Mouse (Mus musculus): ENCODE measurements around the gene Slc25a42.
A peak's percentile ranks its signal among the peaks of the same experiment; 100 is the strongest.
"Not testable (repeated sequence)": the region's sequence is repeated elsewhere in the genome, so short reads cannot be mapped to it uniquely, and the experiment has no call there.

Slc25a42 gene

GRCm38 (mm10) chr8:70212112-70213055 lies at the start of gene Slc25a42:
Gene Slc25a42 (minus strand): TSS chr8:70212305.
- DNase-seq (ENCODE audit: low read depth, low spot score): peak; percentile 99

- DNase-seq (ENCODE audit: low read depth, low spot score): no peak
Observed at GRCm38 (mm10) chr8:70259043-70259442, 46.9 kb upstream of the Slc25a42 start.

GRCm38 (mm10) chr8:70258600-70258999 lies 46.5 kb upstream of the Slc25a42 start:
- DNase-seq (ENCODE audit: low read depth, low spot score): no peak

- DNase-seq (ENCODE audit: low read depth, low spot score): no peak
Observed at GRCm38 (mm10) chr8:70257456-70257855, 45.4 kb upstream of the Slc25a42 start.

- DNase-seq (ENCODE audit: low read depth, low spot score): no peak
Observed at GRCm38 (mm10) chr8:70254628-70255027, 42.5 kb upstream of the Slc25a42 start.

GRCm38 (mm10) chr8:70247841-70248240 lies 35.7 kb upstream of the Slc25a42 start:
- DNase-seq (ENCODE audit: low read depth, low spot score): no peak

- DNase-seq (ENCODE audit: low read depth, low spot score): no peak
Observed at GRCm38 (mm10) chr8:70246622-70247021, 34.5 kb upstream of the Slc25a42 start.

- DNase-seq (ENCODE audit: low read depth, low spot score): no peak
Observed at GRCm38 (mm10) chr8:70240642-70241041, 28.5 kb upstream of the Slc25a42 start.

GRCm38 (mm10) chr8:70237842-70238241 lies 25.7 kb upstream of the Slc25a42 start:
- no peak for DNase-seq (ENCODE audit: low read depth, low spot score)

- no peak for DNase-seq (ENCODE audit: low read depth, low spot score)
Observed at GRCm38 (mm10) chr8:70234781-70235128, 22.6 kb upstream of the Slc25a42 start.

- DNase-seq (ENCODE audit: low read depth, low spot score): peak; percentile 97
Observed at GRCm38 (mm10) chr8:70234080-70234780, 22.1 kb upstream of the Slc25a42 start, which contains the start of the genes Sugp2 and Armc6. Gene Sugp2 (plus strand): TSS chr8:70234226. Gene Armc6 (minus strand): TSS chr8:70234466.

GRCm38 (mm10) chr8:70233606-70234005 lies 21.5 kb upstream of the Slc25a42 start:
- DNase-seq (ENCODE audit: low read depth, low spot score): no peak

GRCm38 (mm10) chr8:70230837-70231236 lies 18.7 kb upstream of the Slc25a42 start:
- no peak for DNase-seq (ENCODE audit: low read depth, low spot score)

- DNase-seq (ENCODE audit: low read depth, low spot score): no peak
Observed at GRCm38 (mm10) chr8:70227997-70228396, 15.9 kb upstream of the Slc25a42 start.

GRCm38 (mm10) chr8:70223341-70223740 lies 11.2 kb upstream of the Slc25a42 start:
- no peak for DNase-seq (ENCODE audit: low read depth, low spot score)

GRCm38 (mm10) chr8:70222041-70222440 lies 9.9 kb upstream of the Slc25a42 start:
- no peak for DNase-seq (ENCODE audit: low read depth, low spot score)

- DNase-seq (ENCODE audit: low read depth, low spot score): no peak
Observed at GRCm38 (mm10) chr8:70220911-70221310, 8.8 kb upstream of the Slc25a42 start.

- DNase-seq (ENCODE audit: low read depth, low spot score): no peak
Observed at GRCm38 (mm10) chr8:70220236-70220840, 8.2 kb upstream of the Slc25a42 start.

- DNase-seq (ENCODE audit: low read depth, low spot score): no peak
Observed at GRCm38 (mm10) chr8:70219107-70219684, 7.1 kb upstream of the Slc25a42 start.

GRCm38 (mm10) chr8:70217441-70217840 lies 5.3 kb upstream of the Slc25a42 start:
- no peak for DNase-seq (ENCODE audit: low read depth, low spot score)

GRCm38 (mm10) chr8:70216566-70216965 lies 4.5 kb upstream of the Slc25a42 start:
- DNase-seq (ENCODE audit: low read depth, low spot score): peak; percentile 91

GRCm38 (mm10) chr8:70216161-70216560 lies 4.1 kb upstream of the Slc25a42 start:
- DNase-seq (ENCODE audit: low read depth, low spot score): not testable (repeated sequence)

Measured in skeletal muscle tissue, adult 2 months (tissue).